Mouse (Mus musculus): ENCODE data around the gene Cfd. TPM values are rescaled to one million over a fixed set of nuclear protein-coding genes. Genes with fewer than 3 reads are reported as not detected.
"Not testable (repeated sequence)": the region's sequence is repeated elsewhere in the genome, so short reads cannot be mapped to it uniquely, and the experiment has no call there.

Gene Cfd
- polyA plus RNA-seq, 2 experiments from 2014 or later, result not detected

- no peak for ATAC-seq
These were observed 29.2 kb upstream of the Cfd start for GRCm38 (mm10) chr10:79861230-79862048.

GRCm38 (mm10) chr10:79862049-79862788 lies 28.4 kb upstream of the Cfd start:
- no peak for ATAC-seq

- ATAC-seq, result no peak
These were observed 27.7 kb upstream of the Cfd start for GRCm38 (mm10) chr10:79862925-79863324.

GRCm38 (mm10) chr10:79864351-79865188 lies 26.1 kb upstream of the Cfd start:
- ATAC-seq, result no peak

GRCm38 (mm10) chr10:79865189-79865601 lies 25.5 kb upstream of the Cfd start:
- ATAC-seq, result no peak

- no peak for ATAC-seq
These were observed 24.8 kb upstream of the Cfd start for GRCm38 (mm10) chr10:79865801-79866295.

- ATAC-seq, result no peak
These were observed 24.1 kb upstream of the Cfd start for GRCm38 (mm10) chr10:79866601-79867000.

- no peak for ATAC-seq
These were observed 18.8 kb upstream of the Cfd start for GRCm38 (mm10) chr10:79871845-79872244.

- ATAC-seq, result no peak
These were observed 17.8 kb upstream of the Cfd start for GRCm38 (mm10) chr10:79872862-79873261.

GRCm38 (mm10) chr10:79873313-79873712 lies 17.3 kb upstream of the Cfd start:
- ATAC-seq, result no peak

GRCm38 (mm10) chr10:79873715-79874289 lies 16.9 kb upstream of the Cfd start:
- no peak for ATAC-seq

- no peak for ATAC-seq
These were observed 16.3 kb upstream of the Cfd start, which contains the start of the genes Prtn3 and Plppr3 for GRCm38 (mm10) chr10:79874290-79874862. Gene Prtn3 (plus strand): TSS chr10:79874476. Gene Plppr3 (minus strand): TSS chr10:79874634.

- ATAC-seq, result no peak
These were observed 13.5 kb upstream of the Cfd start for GRCm38 (mm10) chr10:79877174-79877573.

GRCm38 (mm10) chr10:79877757-79878156 lies 12.9 kb upstream of the Cfd start:
- no peak for ATAC-seq

- ATAC-seq, result no peak
These were observed 11.1 kb upstream of the Cfd start for GRCm38 (mm10) chr10:79879527-79879926.

- ATAC-seq, result no peak
These were observed 9.9 kb upstream of the Cfd start for GRCm38 (mm10) chr10:79880721-79881120.

- ATAC-seq, result no peak
These were observed 8.7 kb upstream of the Cfd start for GRCm38 (mm10) chr10:79881981-79882380.

- peak; percentile 28 for ATAC-seq
These were observed 7.2 kb upstream of the Cfd start for GRCm38 (mm10) chr10:79883297-79884084.

- ATAC-seq, result no peak
These were observed 6.2 kb upstream of the Cfd start for GRCm38 (mm10) chr10:79884446-79884845.

- not testable (repeated sequence) for ATAC-seq
These were observed 5.7 kb upstream of the Cfd start for GRCm38 (mm10) chr10:79884938-79885337.

- no peak for ATAC-seq
These were observed 4.6 kb upstream of the Cfd start, which contains the start of gene Elane for GRCm38 (mm10) chr10:79886054-79886453. Gene Elane (plus strand): TSS chr10:79886247.
